ENCODE assay signal across 8 mouse cellular contexts in genomic region chr6:24662483-24662882, GRCm38 (mm10). TPM values are rescaled to one million over a fixed set of nuclear protein-coding genes. Genes with fewer than 3 reads are reported as not detected.
DNase-seq lines count a peak whose midpoint lies in the region; ATAC-seq and TF ChIP-seq lines count a peak whose summit lies in the region.

No protein-coding gene starts in this region.

- H3K9ac ChIP-seq in heart, adult 2 months (ENCODE audit: low read depth, low read length), result no peak overlapping the region
- H3K9ac ChIP-seq in liver, embryonic 11.5 days (ENCODE audit: low read depth, low read length), result no peak overlapping the region

- H3K36me3 ChIP-seq in heart, adult 2 months (ENCODE audit: control insufficient read depth, insufficient read depth, low read length), result peaks cover 20% of the 10 kb centered on the region
- H3K36me3 ChIP-seq in megakaryocyte, embryonic 14.5 days (replicated peaks; ENCODE audit: low read length), result peaks cover 26% of the 10 kb centered on the region
- no peaks in the 10 kb centered on the region for H3K36me3 ChIP-seq in liver, embryonic 11.5 days (ENCODE audit: control insufficient read depth, insufficient read depth, low read length)

- peak overlapping the region; percentile 90 for H3K4me3 ChIP-seq in heart, adult 2 months
- H3K4me3 ChIP-seq in megakaryocyte, embryonic 14.5 days (replicated peaks), result peak overlapping the region; percentile 94
- H3K4me3 ChIP-seq in liver, embryonic 11.5 days (ENCODE audit: low read depth, low read length), result 0 out of 2 replicates have a peak overlapping the region, but pooled peaks have one; percentile 28

- DNase-seq in heart, adult 2 months, result no peak
- no peak for DNase-seq in heart, adult 18-20 months
- DNase-seq in liver, embryonic 11.5 days (ENCODE audit: low spot score), result no peak
- DNase-seq in frontal cortex, adult 2 months (ENCODE audit: extremely low spot score in 1 of 2, low spot score in 1 of 2), result no peak
- DNase-seq in spleen, adult 12 weeks (ENCODE audit: low spot score), result no peak
- DNase-seq in left cerebral cortex, adult 9 months (ENCODE audit: low spot score in 2 of 2), result no peak

- TF ChIP-seq POLR2A in heart, adult 2 months (IDR thresholded peaks at IDR 0.05; ENCODE audit: insufficient read depth, low read depth, low read length), result no peak

- intact Hi-C loops in heart, adult 2 months (cut with DNase I), result loop anchor here (2.0 to 5.0 kb wide), 2 partner anchors 34 to 90 kb away; no protein-coding TSS in a partner anchor

- no peak for TF ChIP-seq CTCF in heart, adult 2 months (IDR thresholded peaks at IDR 0.05)

- no peak for TF ChIP-seq EP300 in heart, adult 2 months (IDR thresholded peaks at IDR 0.05; ENCODE audit: insufficient read depth, low read depth, low read length)

- H3K4me1 ChIP-seq in heart, adult 2 months (ENCODE audit: control insufficient read depth, insufficient read depth, low read length), result peaks cover 12% of the 10 kb centered on the region
- peaks cover 43% of the 10 kb centered on the region for H3K4me1 ChIP-seq in megakaryocyte, embryonic 14.5 days
- peaks cover 14% of the 10 kb centered on the region; the same call in 1 of the 2 replicates for H3K4me1 ChIP-seq in liver, embryonic 11.5 days (replicated peaks; ENCODE audit: control insufficient read depth, insufficient read depth, low read length)

- peaks cover 9% of the 10 kb centered on the region for H3K79me2 ChIP-seq in heart, adult 2 months (replicated peaks; ENCODE audit: control insufficient read depth, insufficient read depth, low read length)

- H3K27me3 ChIP-seq in heart, adult 2 months (ENCODE audit: control insufficient read depth, insufficient read depth, low read length), result no peaks in the 10 kb centered on the region
- no peaks in the 10 kb centered on the region for H3K27me3 ChIP-seq in megakaryocyte, embryonic 14.5 days (replicated peaks)
- H3K27me3 ChIP-seq in liver, embryonic 11.5 days (replicated peaks; ENCODE audit: control insufficient read depth, insufficient read depth, low read length), result no peaks in the 10 kb centered on the region

- 9% methylated on average over 4 of the region's 4 CpGs for WGBS in heart, adult 2 months
- WGBS in liver, embryonic 11.5 days, result 48% methylated on average over 4 of the region's 4 CpGs

- H3K4me2 ChIP-seq in liver, embryonic 11.5 days, result peak overlapping the region; percentile 80

- no peaks in the 10 kb centered on the region for H3K9me3 ChIP-seq in megakaryocyte, embryonic 14.5 days
- H3K9me3 ChIP-seq in liver, embryonic 11.5 days (ENCODE audit: control insufficient read depth, low read length), result no peaks in the 10 kb centered on the region

- peak overlapping the region; percentile 95 for H3K27ac ChIP-seq in heart, adult 2 months
- no peak overlapping the region for H3K27ac ChIP-seq in liver, embryonic 11.5 days (ENCODE audit: low read depth, low read length)

- no peak for ATAC-seq in megakaryocyte, adult 5-6 weeks (ENCODE audit: poor library complexity, severe bottlenecking)
- ATAC-seq in liver, embryonic 11.5 days (replicated peaks; ENCODE audit: low FRiP score), result no peak

RNA-seq across cellular contexts. Expression of gene Wasl, which starts 2.3 kb away (rescaled TPM):
- total RNA-seq in heart, adult 2 months (2021), result 10 to 100 TPM; 27.8 to 28.3 TPM
- polyA plus RNA-seq in heart, adult 2 months (2012; rRNA removed), result 11.5 and 13.9 TPM in 2 replicates
- total RNA-seq in heart, adult 18-20 months (2021), result 10 to 100 TPM; 26.5 to 26.9 TPM
- 9.5 and 10.5 TPM in 2 replicates for polyA plus RNA-seq in megakaryocyte, embryonic 14.5 days (2012; ENCODE audit: insufficient read depth, low replicate concordance)
- 17.1 and 19.1 TPM in 2 replicates for total RNA-seq in megakaryocyte, adult 5-6 weeks (2015)
- 6.6 and 11.3 TPM in 2 replicates for total RNA-seq in megakaryocyte, adult 5-6 weeks (2017)
- 28.2 and 29.4 TPM in 2 replicates for polyA plus RNA-seq in liver, embryonic 11.5 days (2014; fragmentation: Nextera tagmentation; extraction: Ambion mirVana)
- 55.3 and 57.4 TPM in 2 replicates for polyA plus RNA-seq in frontal cortex, adult 2 months (2012; rRNA removed)

Comparison
In these comparisons a context has a peak if more than half of its experiments do, and no peak if none do; other contexts are left out.
1. H3K4me3 ChIP-seq: peak in every context shown above with its lines; median percentile 94 in megakaryocyte, embryonic 14.5 days; 90 in heart, adult 2 months; 28 in liver, embryonic 11.5 days.